Mouse (Mus musculus): ENCODE data around the gene Crnkl1.
A peak's percentile ranks its signal among the peaks of the same experiment; 100 is the strongest.

The Crnkl1 gene

GRCm38 (mm10) chr2:145872099-145872498 lies 62.7 kb downstream of the Crnkl1 start:
- no peak for DNase-seq

GRCm38 (mm10) chr2:145871308-145871707 lies 63.5 kb downstream of the Crnkl1 start:
- DNase-seq: peak in 1 of 2 experiments; percentile 16
